Mouse (Mus musculus): ENCODE measurements around the gene Ccdc9b. TPM values are rescaled to one million over a fixed set of nuclear protein-coding genes. Genes with fewer than 3 reads are reported as not detected.

Ccdc9b gene
- total and polyA plus RNA-seq, 3 experiments, result not detected

DNA sequence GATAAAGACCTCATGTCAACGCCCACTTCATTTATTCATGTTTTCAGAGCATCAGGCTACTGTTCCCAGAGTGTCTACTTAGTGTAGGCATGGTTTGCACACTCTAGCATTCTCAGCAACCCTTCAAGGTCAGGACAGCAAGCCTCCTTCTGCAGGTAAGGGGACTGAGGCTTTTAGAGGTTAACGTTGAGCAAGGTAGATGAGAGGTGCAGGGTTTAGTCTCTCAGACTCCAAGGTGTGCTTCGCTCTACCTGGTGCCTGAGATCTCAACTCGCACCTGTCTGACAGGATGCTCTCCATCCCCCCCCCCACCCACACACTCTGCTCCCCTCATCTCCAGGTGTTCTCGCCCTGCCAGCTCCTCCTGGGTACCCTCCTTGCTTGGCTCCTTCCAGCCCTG lies 8.3 kb downstream of the Ccdc9b start:
- peaks cover 6 to 20% of the 10 kb centered on the region in 2 experiments for H3K4me1 ChIP-seq (ENCODE audit: control insufficient read depth in 1 of 2, insufficient read depth in 2 of 2)
- peaks cover 10% of the 10 kb centered on the region for H3K27me3 ChIP-seq (replicated peaks)
- no peaks in the 10 kb centered on the region for H3K79me2 ChIP-seq (replicated peaks; ENCODE audit: control insufficient read depth, extremely low read depth, insufficient read depth, poor library complexity, severe bottlenecking)
- TF ChIP-seq MXI1 (IDR thresholded peaks at IDR 0.05; ENCODE audit: low read depth, low read length) (no peak), NRF1 (IDR thresholded peaks at IDR 0.05; ENCODE audit: low read depth, low read length) (no peak), MYC (IDR thresholded peaks at IDR 0.05; ENCODE audit: low read depth, low read length) (no peak), RAD21 (IDR thresholded peaks at IDR 0.05; ENCODE audit: low read depth, low read length) (no peak)
- no peaks in the 10 kb centered on the region for H3K9me3 ChIP-seq (replicated peaks; ENCODE audit: low read length)
- peaks cover 0 to 10% of the 10 kb centered on the region in 2 experiments for H3K36me3 ChIP-seq (replicated peaks in 1 of 2; ENCODE audit: control insufficient read depth in 1 of 2, insufficient read depth in 1 of 2, low read length in 1 of 2)
- dilution Hi-C loops (cut with MboI; ENCODE audit: extremely low pct_ligation_motif_present, extremely low pct_unique_long_range_greater_than_20kb, low sequenced_read_pairs) (no loop called here), in situ Hi-C loops (cut with MboI; ENCODE audit: low pct_ligation_motif_present, low pct_unique_long_range_greater_than_20kb, low sequenced_read_pairs) (loop anchor here (25.0 kb wide), 1 partner anchor 433 kb away; no protein-coding TSS in a partner anchor)
- H3K4me3 ChIP-seq (replicated peaks in 1 of 3; ENCODE audit: low read depth in 2 of 3, low read length in 2 of 3, poor library complexity in 1 of 3), result no peak overlapping the region
- no peak for DNase-seq (ENCODE audit: extremely low read depth)
- H3K9ac ChIP-seq (ENCODE audit: insufficient read depth, low read depth), result no peak overlapping the region
- no peak overlapping the region for H3K4me2 ChIP-seq (ENCODE audit: insufficient read depth, low read depth, poor library complexity, severe bottlenecking)
- H3K27ac ChIP-seq (ENCODE audit: insufficient read depth, low read depth), result no peak overlapping the region

DNA sequence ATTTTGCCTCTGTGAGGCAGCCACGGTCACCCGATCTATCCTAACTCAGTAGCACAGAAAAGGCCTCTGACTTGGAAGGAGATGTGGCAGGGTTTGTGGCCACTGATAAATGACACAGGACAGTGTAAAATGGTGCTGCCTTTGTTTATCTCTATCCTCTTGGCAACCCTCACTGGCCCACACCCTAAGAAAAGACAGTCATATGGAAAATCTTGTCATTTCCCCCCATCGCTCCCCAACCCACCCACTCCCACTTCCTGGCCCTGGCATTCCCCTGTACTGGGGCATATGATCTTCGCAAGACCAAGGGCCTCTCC lies 9.7 kb downstream of the Ccdc9b start:
- Histone ChIP-seq H3K4me2 (ENCODE audit: insufficient read depth, low read depth, poor library complexity, severe bottlenecking) (no peak overlapping the region), H3K36me3 (replicated peaks in 1 of 2; ENCODE audit: control insufficient read depth in 1 of 2, insufficient read depth in 1 of 2, low read length in 1 of 2) (peaks cover 0 to 14% of the 10 kb centered on the region in 2 experiments), H3K4me1 (ENCODE audit: control insufficient read depth in 1 of 2, insufficient read depth in 2 of 2) (peaks cover 4 to 24% of the 10 kb centered on the region in 2 experiments; a peak in 3 of 4 replicates), H3K9ac (ENCODE audit: insufficient read depth, low read depth) (no peak overlapping the region), H3K9me3 (replicated peaks; ENCODE audit: low read length) (no peaks in the 10 kb centered on the region), H3K27ac (ENCODE audit: insufficient read depth, low read depth) (no peak overlapping the region), H3K4me3 (replicated peaks in 1 of 3; ENCODE audit: low read depth in 2 of 3, low read length in 2 of 3, poor library complexity in 1 of 3) (no peak overlapping the region), H3K79me2 (replicated peaks; ENCODE audit: control insufficient read depth, extremely low read depth, insufficient read depth, poor library complexity, severe bottlenecking) (no peaks in the 10 kb centered on the region), H3K27me3 (replicated peaks) (peaks cover 4% of the 10 kb centered on the region)
- dilution Hi-C loops (cut with MboI; ENCODE audit: extremely low pct_ligation_motif_present, extremely low pct_unique_long_range_greater_than_20kb, low sequenced_read_pairs), result no loop called here
- no peak for DNase-seq (ENCODE audit: extremely low read depth)
- TF ChIP-seq RAD21 (IDR thresholded peaks at IDR 0.05; ENCODE audit: low read depth, low read length) (no peak), BHLHE40 (IDR thresholded peaks at IDR 0.05; ENCODE audit: low read depth, low read length) (no peak), JUN (IDR thresholded peaks at IDR 0.05; ENCODE audit: insufficient read depth, low read depth, low read length) (no peak)
- in situ Hi-C loops (cut with MboI; ENCODE audit: low pct_ligation_motif_present, low pct_unique_long_range_greater_than_20kb, low sequenced_read_pairs), result loop anchor here (25.0 kb wide), 1 partner anchor 435 kb away; no protein-coding TSS in a partner anchor

DNA sequence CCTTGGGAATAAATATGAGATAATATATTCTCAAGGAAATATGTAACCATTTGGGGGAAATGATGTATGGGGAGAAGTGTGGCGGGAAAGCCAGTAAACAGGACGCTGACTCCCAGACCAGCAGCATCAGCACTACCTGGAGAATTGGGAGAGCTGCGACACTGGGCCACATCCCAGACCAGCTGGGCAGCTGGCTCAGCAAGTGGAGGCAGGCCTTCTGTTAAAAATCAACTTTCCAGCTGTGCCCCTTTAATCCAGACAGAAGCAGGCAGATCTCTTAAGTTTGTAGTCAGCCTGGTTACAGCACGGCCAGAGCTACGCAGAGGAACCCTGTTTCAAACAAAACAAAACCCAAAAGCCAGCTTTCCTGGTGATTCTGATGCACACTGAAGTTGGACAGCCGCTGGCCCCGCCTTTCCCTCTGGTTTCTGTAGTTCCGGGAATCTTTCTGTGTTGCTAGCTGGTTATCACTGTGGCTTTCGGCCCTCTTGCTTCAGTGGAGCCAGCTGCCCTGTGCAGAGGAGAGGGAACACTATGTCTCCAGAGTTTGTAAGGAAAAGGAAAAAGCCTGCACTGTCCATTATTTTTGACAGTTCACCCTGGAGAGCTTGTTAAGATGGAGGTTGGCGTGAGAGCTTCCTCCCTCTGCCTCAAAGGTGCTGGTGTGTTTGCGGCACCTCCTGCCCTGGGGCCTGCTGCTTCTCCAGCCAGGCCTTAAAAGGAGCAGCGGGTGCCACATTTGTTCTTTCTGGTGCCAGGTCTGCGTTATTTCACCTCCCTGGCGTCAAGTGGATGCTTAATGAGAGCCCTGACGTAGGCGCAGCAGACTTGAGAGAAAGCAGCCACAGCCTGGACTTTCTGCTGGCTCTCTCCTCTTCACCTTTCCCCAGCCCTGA lies 10.3 kb downstream of the Ccdc9b start:
- H3K27ac ChIP-seq (ENCODE audit: insufficient read depth, low read depth), result no peak overlapping the region
- no peak overlapping the region for H3K9ac ChIP-seq (ENCODE audit: insufficient read depth, low read depth)
- H3K4me1 ChIP-seq (ENCODE audit: control insufficient read depth in 1 of 2, insufficient read depth in 2 of 2), result peaks cover 4 to 30% of the 10 kb centered on the region in 2 experiments; a peak in 3 of 4 replicates
- H3K27me3 ChIP-seq (replicated peaks), result peaks cover 3% of the 10 kb centered on the region
- H3K4me3 ChIP-seq (replicated peaks in 1 of 3; ENCODE audit: low read depth in 2 of 3, low read length in 2 of 3, poor library complexity in 1 of 3), result no peak overlapping the region
- no peaks in the 10 kb centered on the region for H3K79me2 ChIP-seq (replicated peaks; ENCODE audit: control insufficient read depth, extremely low read depth, insufficient read depth, poor library complexity, severe bottlenecking)
- TF ChIP-seq JUN (IDR thresholded peaks at IDR 0.05; ENCODE audit: insufficient read depth, low read depth, low read length), result no peak
- no peak for TF ChIP-seq MAFK (IDR thresholded peaks at IDR 0.05; ENCODE audit: insufficient replicate concordance, low read length)
- no peak for TF ChIP-seq SMC3 (IDR thresholded peaks at IDR 0.05; ENCODE audit: low read depth, low read length)
- TF ChIP-seq ETS1 (conservative IDR thresholded peaks at IDR 0.05; ENCODE audit: low read depth, low read length), result no peak
- no peak for TF ChIP-seq JUND (conservative IDR thresholded peaks at IDR 0.05; ENCODE audit: low read depth, low read length)
- TF ChIP-seq ZMIZ1 (IDR thresholded peaks at IDR 0.05; ENCODE audit: low read depth, low read length), result no peak
- TF ChIP-seq ZC3H11A (IDR thresholded peaks at IDR 0.05; ENCODE audit: low read depth, low read length), result no peak
- TF ChIP-seq HCFC1 (IDR thresholded peaks at IDR 0.05; ENCODE audit: low read depth, low read length), result no peak
- no peak for TF ChIP-seq PAX5 (IDR thresholded peaks at IDR 0.05; ENCODE audit: low read length)
- no peak for TF ChIP-seq E2F4 (IDR thresholded peaks at IDR 0.05; ENCODE audit: insufficient replicate concordance, low read depth, low read length)
- no peak for TF ChIP-seq POLR2A (IDR thresholded peaks at IDR 0.05; ENCODE audit: low read depth, low read length)
- TF ChIP-seq MXI1 (IDR thresholded peaks at IDR 0.05; ENCODE audit: low read depth, low read length), result no peak
- no peak for TF ChIP-seq RAD21 (IDR thresholded peaks at IDR 0.05; ENCODE audit: low read depth, low read length)
- no peak for TF ChIP-seq SIN3A (IDR thresholded peaks at IDR 0.05; ENCODE audit: low read length)
- TF ChIP-seq KAT2A (IDR thresholded peaks at IDR 0.05; ENCODE audit: insufficient replicate concordance, low read length), result no peak
- no peak for TF ChIP-seq USF2 (conservative IDR thresholded peaks at IDR 0.05; ENCODE audit: low read depth, low read length)
- TF ChIP-seq BHLHE40 (IDR thresholded peaks at IDR 0.05; ENCODE audit: low read depth, low read length), result no peak
- no peak for TF ChIP-seq MEF2A (IDR thresholded peaks at IDR 0.05; ENCODE audit: borderline replicate concordance, low read depth, low read length)
- TF ChIP-seq MAX (IDR thresholded peaks at IDR 0.05; ENCODE audit: low read length), result no peak
- dilution Hi-C loops (cut with MboI; ENCODE audit: extremely low pct_ligation_motif_present, extremely low pct_unique_long_range_greater_than_20kb, low sequenced_read_pairs) (no loop called here), in situ Hi-C loops (cut with MboI; ENCODE audit: low pct_ligation_motif_present, low pct_unique_long_range_greater_than_20kb, low sequenced_read_pairs) (loop anchor here (25.0 kb wide), 1 partner anchor 435 kb away; no protein-coding TSS in a partner anchor)
- no peaks in the 10 kb centered on the region for H3K9me3 ChIP-seq (replicated peaks; ENCODE audit: low read length)
- no peak overlapping the region for H3K4me2 ChIP-seq (ENCODE audit: insufficient read depth, low read depth, poor library complexity, severe bottlenecking)
- no peak for DNase-seq (ENCODE audit: extremely low read depth)
- H3K36me3 ChIP-seq (replicated peaks in 1 of 2; ENCODE audit: control insufficient read depth in 1 of 2, insufficient read depth in 1 of 2, low read length in 1 of 2), result peaks cover 0 to 14% of the 10 kb centered on the region in 2 experiments

Measured in CH12.LX (cell line).